8 mouse cellular contexts compared by ENCODE assay signal in genomic region chr4:32387479-32388240, GRCm38 (mm10).
A peak's percentile ranks its signal among the peaks of the same experiment; 100 is the strongest.
DNase-seq lines count a peak whose midpoint lies in the region; ATAC-seq lines count a peak whose summit lies in the region.

No protein-coding gene starts in this region.

- H3K27ac ChIP-seq in heart, embryonic 10.5 days, result peak overlapping the region; percentile 79

- ATAC-seq in megakaryocyte, adult 5-6 weeks (ENCODE audit: poor library complexity, severe bottlenecking), result peak; percentile 77

- WGBS in heart, embryonic 10.5 days, result 27% methylated on average over 11 of the region's 11 CpGs

- no peaks in the 10 kb centered on the region for H3K27me3 ChIP-seq in heart, embryonic 10.5 days (ENCODE audit: insufficient read depth, poor library complexity, severe bottlenecking)

- H3K36me3 ChIP-seq in heart, embryonic 10.5 days, result no peaks in the 10 kb centered on the region

- H3K9me3 ChIP-seq in heart, embryonic 10.5 days, result no peaks in the 10 kb centered on the region

- H3K4me1 ChIP-seq in heart, embryonic 10.5 days, result peaks cover 42% of the 10 kb centered on the region

- DNase-seq in embryo, embryonic 11 days, result peak; percentile 31
- DNase-seq in embryo, embryonic 10 days (ENCODE audit: low spot score), result no peak
- DNase-seq in 3134 (ENCODE audit: extremely low read depth, insufficient read length, low spot score), result peak; percentile 74
- peak; percentile 57 to 79 for DNase-seq in adrenal gland, postnatal 36 days
- DNase-seq in heart, embryonic 10.5 days (ENCODE audit: low spot score), result peak; percentile 82
- peak; percentile 81 to 90 for DNase-seq in kidney, postnatal 25 days
- peak; percentile 43 to 58 for DNase-seq in thymus, postnatal 10 days (ENCODE audit: low spot score in 2 of 2)

- H3K4me3 ChIP-seq in heart, embryonic 10.5 days, result no peak overlapping the region
